Mouse (Mus musculus) liver, embryonic 16.5 days (tissue): ENCODE data around the gene Majin. TPM values are rescaled to one million over a fixed set of nuclear protein-coding genes. Genes with fewer than 3 reads are reported as not detected.

Source experiments
- ATAC-seq: fragments of 200-750 bp; cut with Nextera tagmentation; 2 replicates; pipeline ENCODE4 v1.8.0; 2017; ENCODE audit warnings: low read depth, mild to moderate bottlenecking, moderate number of reproducible peaks, moderate library complexity
- H3K27ac ChIP-seq: fragments of 300-500 bp; sonication (generic); 2 replicates; pipeline ENCODE4 v1.5.1; 2014; ENCODE audit warnings: mild to moderate bottlenecking, low read length
- H3K27me3 ChIP-seq: fragments of 300-500 bp; sonication (generic); 2 replicates; pipeline ENCODE4 v1.6.1; 2014; ENCODE audit warnings: low read depth, low read length, mixed read lengths; ENCODE audit not compliant: control insufficient read depth, insufficient read depth
- H3K36me3 ChIP-seq: fragments of 300-500 bp; sonication (generic); 2 replicates; pipeline ENCODE4 v1.6.1; 2014; ENCODE audit warnings: mild to moderate bottlenecking; ENCODE audit not compliant: control insufficient read depth, insufficient read depth
- H3K4me1 ChIP-seq: fragments of 300-500 bp; sonication (generic); 2 replicates; pipeline ENCODE4 v1.6.1; 2014; ENCODE audit warnings: low read depth, low read length, mixed read lengths; ENCODE audit not compliant: control insufficient read depth
- H3K4me2 ChIP-seq: fragments of 300-500 bp; sonication (generic); 2 replicates; pipeline ENCODE4 v1.6.1; 2014; ENCODE audit warnings: low read depth, low read length, mixed read lengths
- H3K4me3 ChIP-seq: fragments of 300-500 bp; sonication (generic); 2 replicates; pipeline ENCODE4 v1.5.1; 2014; ENCODE audit warnings: low read depth, mild to moderate bottlenecking, low read length
- H3K9ac ChIP-seq: fragments of 300-500 bp; sonication (generic); 2 replicates; pipeline ENCODE4 v1.6.1; 2014; ENCODE audit warnings: low read depth, low read length
- H3K9me3 ChIP-seq: fragments of 300-500 bp; sonication (generic); replicated peaks from 2 replicates; pipeline ENCODE4 v1.6.1; 2016; ENCODE audit warnings: low read length; ENCODE audit not compliant: control insufficient read depth
- WGBS: fragments of 180-500 bp; shearing (Covaris S2); extraction: QIAGEN DNeasy Blood & Tissue Kit; methylation state at CpG from one replicate; pipeline ENCODE4 v1.1.7; 2014; ENCODE audit not compliant: insufficient replicate concordance; 5-methylcytosine and 5-hydroxymethylcytosine counted together
- polyA plus RNA-seq: library from polyadenylated mRNA; unstranded; fragments of >200 nt; fragmentation: Nextera tagmentation; extraction: Ambion mirVana; gene quantifications from 2 replicates; pipeline ENCODE4 v1.2.1, GENCODE M21; 2015

The Majin gene
- polyA plus RNA-seq, 1 experiment from 2014 or later = not detected

GRCm38 (mm10) chr19:6157220-6157619 is 27.0 kb upstream of the Majin start:
- 0 out of 2 replicates have a peak, but pooled peaks cover 2% of the 10 kb centered on the region for H3K27me3 ChIP-seq
- H3K9me3 ChIP-seq = no peaks in the 10 kb centered on the region
- no peaks in the 10 kb centered on the region; the same call in 1 of the 2 replicates for H3K4me1 ChIP-seq
- no peak overlapping the region for H3K4me2 ChIP-seq
- no peak overlapping the region for H3K9ac ChIP-seq
- WGBS = 28% methylated on average over 6 of the region's 6 CpGs
- H3K4me3 ChIP-seq = no peak overlapping the region
- H3K36me3 ChIP-seq = no peaks in the 10 kb centered on the region
- no peak for ATAC-seq
- no peak overlapping the region for H3K27ac ChIP-seq

DNA sequence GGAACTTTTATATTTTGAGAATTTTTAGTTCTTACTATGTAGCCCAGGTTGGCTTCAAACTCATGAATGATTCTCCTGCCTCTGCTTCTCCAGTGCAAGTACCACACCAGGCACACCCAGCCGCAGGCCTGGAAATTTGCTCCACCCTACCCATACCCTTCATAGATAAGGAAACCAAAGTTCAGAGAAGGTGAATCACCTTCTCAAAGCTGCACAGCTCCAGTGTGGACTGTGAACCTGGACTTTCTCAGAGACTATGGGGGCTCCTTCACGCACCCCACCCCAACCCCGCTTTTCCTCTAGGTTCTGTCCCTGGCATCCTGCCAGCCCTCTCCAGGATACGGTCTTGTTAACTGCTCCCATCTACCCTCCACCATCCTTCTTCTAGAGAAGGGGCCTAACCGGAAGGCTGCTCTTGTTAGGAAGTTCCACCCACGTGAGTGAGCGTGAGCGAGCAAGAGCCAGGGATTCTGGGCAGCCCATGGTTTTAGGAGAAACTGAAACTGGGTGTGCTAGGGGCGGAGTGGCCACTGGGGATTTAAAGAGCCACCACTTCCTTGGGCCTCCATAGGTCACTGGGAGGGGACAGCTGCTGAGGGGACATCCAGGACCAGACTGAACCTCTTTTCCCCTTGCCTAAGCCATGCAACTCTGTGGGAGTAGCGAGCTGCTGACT is 20.2 kb upstream of the Majin start:
- H3K27me3 ChIP-seq = 0 out of 2 replicates have a peak, but pooled peaks cover 2% of the 10 kb centered on the region
- H3K36me3 ChIP-seq = no peaks in the 10 kb centered on the region
- no peaks in the 10 kb centered on the region; the same call in 1 of the 2 replicates for H3K4me1 ChIP-seq
- no peak overlapping the region for H3K27ac ChIP-seq
- no peak overlapping the region for H3K9ac ChIP-seq
- WGBS = 52% methylated on average over 10 of the region's 10 CpGs
- H3K9me3 ChIP-seq = no peaks in the 10 kb centered on the region
- ATAC-seq = no peak
- H3K4me3 ChIP-seq = no peak overlapping the region
- no peak overlapping the region for H3K4me2 ChIP-seq

- H3K9me3 ChIP-seq = no peaks in the 10 kb centered on the region
- no peak for ATAC-seq
- H3K36me3 ChIP-seq = no peaks in the 10 kb centered on the region
- no peaks in the 10 kb centered on the region for H3K27me3 ChIP-seq
- no peak overlapping the region for H3K4me2 ChIP-seq
- no peaks in the 10 kb centered on the region; the same call in 1 of the 2 replicates for H3K4me1 ChIP-seq
- H3K9ac ChIP-seq = no peak overlapping the region
- no peak overlapping the region for H3K4me3 ChIP-seq
- no peak overlapping the region for H3K27ac ChIP-seq
- WGBS = 60% methylated on average over 4 of the region's 4 CpGs
Measured at GRCm38 (mm10) chr19:6166750-6167149, 17.4 kb upstream of the Majin start.

GRCm38 (mm10) chr19:6171215-6171614 is 13.0 kb upstream of the Majin start:
- no peaks in the 10 kb centered on the region for H3K4me1 ChIP-seq
- no peaks in the 10 kb centered on the region for H3K27me3 ChIP-seq
- H3K36me3 ChIP-seq = no peaks in the 10 kb centered on the region
- no peak overlapping the region for H3K9ac ChIP-seq
- ATAC-seq = no peak
- H3K27ac ChIP-seq = no peak overlapping the region
- WGBS = 62% methylated on average over 8 of the region's 8 CpGs
- H3K9me3 ChIP-seq = no peaks in the 10 kb centered on the region
- no peak overlapping the region for H3K4me3 ChIP-seq
- no peak overlapping the region for H3K4me2 ChIP-seq

DNA sequence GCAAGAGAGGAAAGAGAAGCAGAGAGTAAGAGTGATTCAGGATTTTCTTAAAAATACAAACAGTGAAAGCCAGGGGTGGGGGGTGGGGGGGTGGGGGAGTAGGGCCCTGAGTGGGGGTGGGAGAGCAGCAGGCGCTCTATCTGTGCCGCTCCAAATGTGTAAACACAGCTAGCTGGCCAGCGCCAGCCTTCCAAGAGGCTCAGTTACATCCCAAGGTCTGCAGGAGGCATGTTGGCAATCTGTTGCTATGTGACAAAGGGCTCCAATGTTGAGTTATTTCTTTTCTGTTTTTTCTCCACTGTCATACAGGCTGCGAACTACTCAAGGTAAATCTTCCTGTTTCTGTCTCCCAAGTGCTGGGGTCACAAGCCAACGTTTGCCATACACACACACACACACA is 9.4 kb upstream of the Majin start:
- Histone ChIP-seq H3K9me3 (no peaks in the 10 kb centered on the region), H3K9ac (no peak overlapping the region), H3K27me3 (no peaks in the 10 kb centered on the region), H3K4me1 (no peaks in the 10 kb centered on the region), H3K36me3 (no peaks in the 10 kb centered on the region), H3K27ac (no peak overlapping the region), H3K4me3 (no peak overlapping the region), H3K4me2 (no peak overlapping the region)
- no peak for ATAC-seq
- WGBS = 42% methylated on average over 5 of the region's 5 CpGs

DNA sequence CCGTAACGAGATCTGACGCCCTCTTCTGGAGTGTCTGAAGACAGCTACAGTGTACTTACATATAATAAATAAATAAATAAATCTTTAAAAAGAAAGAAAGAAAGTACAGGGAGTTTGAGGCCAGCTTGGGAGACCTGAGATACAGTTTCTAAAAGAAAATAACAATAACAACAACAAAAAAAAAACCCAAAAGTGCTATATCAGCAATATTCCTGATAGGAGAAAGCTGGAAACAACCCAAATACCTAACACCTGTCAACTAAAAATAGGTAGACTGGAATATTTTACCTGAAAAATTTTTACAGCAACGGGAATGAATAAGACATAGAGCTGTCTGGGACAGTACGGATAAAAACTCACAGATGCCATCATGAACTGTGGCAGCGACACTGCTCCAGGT is 5.4 kb upstream of the Majin start:
- H3K9me3 ChIP-seq = no peaks in the 10 kb centered on the region
- H3K4me1 ChIP-seq = no peaks in the 10 kb centered on the region
- ATAC-seq = no peak
- H3K36me3 ChIP-seq = no peaks in the 10 kb centered on the region
- no peak overlapping the region for H3K4me2 ChIP-seq
- no peak overlapping the region for H3K9ac ChIP-seq
- H3K4me3 ChIP-seq = no peak overlapping the region
- H3K27me3 ChIP-seq = no peaks in the 10 kb centered on the region
- H3K27ac ChIP-seq = no peak overlapping the region
- WGBS = 68% methylated on average over 4 of the region's 6 CpGs

GRCm38 (mm10) chr19:6181629-6182028 is 2.6 kb upstream of the Majin start:
- 12% methylated on average over 5 of the region's 5 CpGs for WGBS

GRCm38 (mm10) chr19:6182534-6182933 is 1.7 kb upstream of the Majin start:
- no peak for ATAC-seq
- Histone ChIP-seq H3K4me3 (no peak overlapping the region), H3K27me3 (no peaks in the 10 kb centered on the region), H3K9me3 (no peaks in the 10 kb centered on the region), H3K4me1 (no peaks in the 10 kb centered on the region), H3K4me2 (no peak overlapping the region), H3K9ac (no peak overlapping the region), H3K36me3 (no peaks in the 10 kb centered on the region), H3K27ac (no peak overlapping the region)
- 13% methylated on average over 3 of the region's 3 CpGs for WGBS

More at GRCm38 (mm10) chr19:6181629-6182028, 2.6 kb upstream of the Majin start:
- no peaks in the 10 kb centered on the region for H3K36me3 ChIP-seq
- H3K9me3 ChIP-seq = no peaks in the 10 kb centered on the region
- H3K4me2 ChIP-seq = no peak overlapping the region
- ATAC-seq = no peak
- H3K9ac ChIP-seq = no peak overlapping the region
- no peaks in the 10 kb centered on the region for H3K4me1 ChIP-seq
- no peak overlapping the region for H3K27ac ChIP-seq
- H3K27me3 ChIP-seq = no peaks in the 10 kb centered on the region
- no peak overlapping the region for H3K4me3 ChIP-seq

GRCm38 (mm10) chr19:6204265-6204664 is 20.1 kb downstream of the Majin start:
- Histone ChIP-seq H3K27me3 (no peaks in the 10 kb centered on the region), H3K9ac (no peak overlapping the region), H3K4me2 (no peak overlapping the region), H3K36me3 (no peaks in the 10 kb centered on the region), H3K4me3 (no peak overlapping the region), H3K27ac (no peak overlapping the region), H3K9me3 (no peaks in the 10 kb centered on the region), H3K4me1 (no peaks in the 10 kb centered on the region)
- no peak for ATAC-seq
- 56% methylated on average over 2 of the region's 2 CpGs for WGBS
